Mouse (Mus musculus) forelimb bud, embryonic 11.5 days (tissue): Measurements from ENCODE around the gene Spef1.

ENCODE experiments used
- DNase-seq: peaks from one replicate; pipeline ENCODE4 v3.0.0-alpha.2; 2012; ENCODE audit warnings: low read depth, low spot score

Spef1 gene

DNA sequence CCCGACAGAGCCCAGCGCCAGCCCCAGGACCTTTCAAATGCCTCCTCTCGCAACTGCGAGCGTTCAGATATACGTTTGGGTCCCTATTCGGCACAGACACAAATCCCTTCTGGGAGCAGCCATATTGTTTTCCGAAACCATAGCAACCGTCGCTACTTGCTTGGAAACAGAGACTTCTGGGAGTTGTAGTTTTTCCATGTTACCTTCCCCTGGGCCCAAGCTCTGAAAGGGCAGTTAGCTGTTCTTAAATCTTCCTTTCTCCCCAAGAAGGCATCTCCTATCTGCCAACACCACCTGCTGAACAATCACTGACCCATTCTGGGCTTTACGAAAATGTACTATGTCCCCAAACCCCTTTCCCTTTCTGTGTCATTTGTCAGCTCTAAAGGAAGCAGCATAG lies 12.4 kb downstream of the Spef1 start:
- peak; percentile 79 for DNase-seq

- DNase-seq = no peak
Observed at GRCm38 (mm10) chr2:131172322-131172721, 14.8 kb downstream of the Spef1 start.

DNA sequence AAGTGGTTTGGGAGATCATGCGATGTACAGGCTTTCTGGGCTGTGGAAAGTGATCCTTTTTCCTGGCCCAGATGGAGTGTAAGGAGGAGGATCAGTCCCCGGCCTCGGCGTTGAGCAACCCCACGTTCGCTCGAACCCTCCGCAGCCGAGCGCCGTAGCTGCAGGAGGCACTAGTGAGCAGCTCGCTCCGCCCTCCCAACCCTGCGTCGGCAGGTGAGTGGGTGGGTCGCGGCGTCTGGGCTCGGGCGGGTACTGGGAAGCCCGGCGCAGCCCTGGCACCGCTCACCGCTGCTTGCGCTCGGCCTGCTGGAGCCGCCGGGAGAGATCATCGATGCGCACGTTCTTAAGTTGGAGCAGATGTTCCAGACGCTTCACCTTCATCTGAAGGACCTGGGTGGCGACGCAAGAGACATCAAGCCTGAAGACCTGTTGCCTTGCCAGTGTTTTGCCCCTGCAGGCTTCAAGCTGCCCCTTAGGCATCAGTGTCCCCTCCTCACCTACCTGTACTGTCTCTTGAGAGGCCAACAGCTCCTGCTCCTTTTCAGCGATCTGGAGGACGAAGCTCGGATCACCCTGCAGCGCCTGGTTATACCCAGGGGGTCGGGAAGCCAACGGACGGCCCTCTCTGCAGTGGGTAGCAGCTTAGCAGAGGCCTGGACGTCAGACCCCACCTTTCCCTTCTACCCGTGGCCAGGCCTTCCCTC lies 15.5 kb downstream of the Spef1 start:
- no peak for DNase-seq

GRCm38 (mm10) chr2:131170936-131171335 lies 16.1 kb downstream of the Spef1 start:
- DNase-seq = no peak

DNA sequence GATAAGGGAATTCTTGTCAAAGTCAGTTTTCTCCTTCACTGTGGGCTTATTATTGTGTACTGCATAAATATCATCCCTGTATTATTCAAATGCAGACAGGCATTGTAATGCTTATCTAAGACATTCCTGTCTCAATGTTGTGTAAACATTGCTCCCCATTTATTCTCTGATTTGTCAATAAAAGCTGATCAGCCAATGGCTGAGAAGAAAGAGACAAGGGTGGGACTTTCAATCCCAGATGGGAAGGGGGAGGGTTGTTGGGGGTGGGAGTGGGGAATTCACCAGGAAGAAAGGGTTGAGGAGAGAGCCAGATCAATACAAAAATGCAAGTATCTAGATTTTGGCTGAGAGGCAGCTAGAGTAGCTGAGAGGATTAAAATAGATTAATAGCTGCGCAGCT lies 18.2 kb downstream of the Spef1 start:
- DNase-seq = no peak

GRCm38 (mm10) chr2:131167984-131168383 lies 19.1 kb downstream of the Spef1 start:
- no peak for DNase-seq

GRCm38 (mm10) chr2:131166172-131166571 lies 20.9 kb downstream of the Spef1 start:
- DNase-seq = no peak

DNA sequence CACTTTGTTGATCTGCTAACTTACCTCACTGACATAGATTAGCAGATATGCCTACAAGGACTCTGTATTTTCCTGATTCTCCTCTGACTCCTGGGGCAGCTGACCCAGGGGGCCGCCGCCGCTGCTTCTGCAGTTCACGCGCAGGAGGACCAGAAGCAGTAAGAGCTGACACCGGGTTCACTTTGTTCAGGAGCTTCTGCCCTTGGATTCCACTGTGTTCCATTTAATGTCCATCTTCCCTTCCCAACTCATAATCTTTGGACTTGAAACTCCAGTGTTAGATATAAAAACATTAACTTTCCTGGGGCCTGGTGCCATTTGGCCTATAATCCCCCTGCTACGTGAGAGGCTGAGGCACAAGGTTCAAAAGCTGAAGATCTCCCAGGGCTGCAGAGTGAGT lies 23.2 kb downstream of the Spef1 start:
- DNase-seq = no peak

- no peak for DNase-seq
Observed at GRCm38 (mm10) chr2:131160671-131161111, 26.4 kb downstream of the Spef1 start.

- peak; percentile 98 for DNase-seq
Observed at GRCm38 (mm10) chr2:131159938-131160581, 27.0 kb downstream of the Spef1 start, which contains the start of gene 1700037H04Rik. Gene 1700037H04Rik, minus strand, starts transcription at chr2:131160081.

DNA sequence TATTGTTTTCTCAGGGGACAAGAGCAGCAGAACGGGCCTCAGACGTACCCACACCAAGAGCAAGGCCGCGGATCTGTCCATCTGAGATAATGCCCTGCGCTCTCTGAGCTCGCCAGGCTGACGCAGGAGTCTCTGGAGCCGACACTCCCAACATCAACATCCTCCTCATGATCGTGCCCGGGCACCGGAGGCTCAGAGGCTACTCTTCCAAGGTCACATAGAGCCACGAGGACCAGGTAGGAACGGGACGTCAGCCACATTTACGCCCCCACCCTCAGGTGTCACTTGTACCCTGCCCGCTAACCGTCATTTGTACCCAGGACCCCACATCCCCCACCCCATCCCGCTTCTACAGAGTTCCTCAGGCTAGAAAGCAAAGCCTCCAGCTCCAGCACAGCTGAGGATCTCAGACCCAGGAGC lies 27.6 kb downstream of the Spef1 start:
- no peak for DNase-seq

- DNase-seq = no peak
Observed at GRCm38 (mm10) chr2:131156987-131157386, 30.1 kb downstream of the Spef1 start.

- no peak for DNase-seq
Observed at GRCm38 (mm10) chr2:131154036-131154435, 33.0 kb downstream of the Spef1 start.

DNA sequence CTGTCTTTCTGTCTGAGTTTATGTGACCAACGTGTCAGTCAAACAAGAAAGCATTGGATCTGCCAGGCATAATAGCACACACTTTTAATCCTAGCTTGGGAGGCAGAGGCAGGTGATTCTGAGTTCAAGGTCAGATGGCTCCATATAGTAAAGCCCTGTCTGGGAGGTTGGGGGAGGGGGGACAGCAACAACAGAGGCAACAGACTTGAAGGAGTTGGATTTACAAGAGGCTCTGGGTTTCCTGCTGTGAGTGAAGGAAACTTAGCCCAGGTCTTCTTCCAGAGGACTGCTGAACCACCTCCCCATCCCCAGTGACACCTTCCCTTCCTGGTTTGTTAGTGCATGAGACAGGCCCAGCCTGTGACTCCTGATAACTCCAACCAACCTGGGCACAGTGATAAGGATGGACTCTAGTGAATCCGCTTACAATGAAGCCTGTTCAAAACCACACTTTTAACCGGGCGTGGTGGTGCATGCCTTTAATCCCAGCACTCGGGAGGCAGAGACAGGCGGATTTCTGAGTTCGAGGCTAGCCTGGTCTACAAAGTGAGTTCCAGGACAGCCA lies 34.8 kb downstream of the Spef1 start:
- no peak for DNase-seq

DNA sequence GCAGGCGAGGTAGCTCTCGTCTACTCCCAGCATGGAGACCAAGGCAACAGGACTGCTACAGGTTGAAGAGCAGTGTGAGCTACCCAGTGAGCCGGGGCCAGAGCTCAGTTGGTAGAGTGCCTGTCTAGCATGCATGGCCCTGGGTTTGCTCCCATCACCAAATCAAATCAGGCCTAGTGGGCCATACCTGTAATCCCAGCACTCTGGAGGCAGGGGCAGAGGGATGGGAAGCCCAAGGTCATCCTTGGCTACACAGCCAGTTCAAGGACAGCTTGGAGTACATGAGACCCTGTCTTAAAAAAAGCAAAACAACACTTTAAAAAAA lies 37.9 kb downstream of the Spef1 start:
- no peak for DNase-seq

DNA sequence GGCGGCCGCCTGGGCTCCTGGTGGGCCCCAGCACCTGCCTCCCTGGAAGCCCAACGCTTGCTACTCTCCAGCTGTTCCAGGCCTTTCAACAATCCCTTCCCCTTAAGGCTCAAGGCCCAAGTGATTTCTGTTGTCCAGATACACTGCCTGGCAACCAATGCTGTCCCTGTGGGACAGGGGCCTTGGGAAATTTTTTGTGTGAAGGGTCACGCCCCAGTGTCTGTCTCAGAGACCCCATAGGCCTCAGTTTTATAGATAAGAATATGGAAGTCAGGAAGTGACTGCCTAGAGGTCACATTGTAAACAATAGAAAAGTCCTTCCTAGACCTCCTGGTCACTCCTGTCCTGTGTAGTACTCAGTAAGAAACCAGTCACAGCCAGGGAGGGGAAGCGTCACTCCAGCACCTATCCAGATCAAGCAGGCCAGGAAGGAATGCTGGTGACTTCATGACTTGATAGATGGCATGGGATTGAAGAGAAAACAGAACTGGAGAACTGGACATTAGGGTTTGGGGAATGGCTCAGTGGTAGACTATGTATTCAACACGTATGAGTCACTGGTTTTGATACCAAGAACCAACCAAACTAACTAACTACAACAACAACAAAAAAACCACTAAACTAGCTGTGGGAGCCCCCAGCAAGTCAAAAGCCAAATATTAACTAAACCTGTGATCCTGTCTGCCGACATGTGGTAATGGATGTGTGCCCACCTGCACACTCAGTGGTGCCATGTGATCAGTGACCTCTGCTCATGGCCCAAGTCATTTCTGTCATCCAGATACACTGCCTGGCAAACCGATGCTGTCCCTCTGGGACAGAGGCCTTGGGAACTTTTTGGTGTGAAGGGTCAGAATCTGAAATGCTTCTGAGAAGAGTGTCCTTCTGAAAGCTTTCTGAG lies 38.5 kb downstream of the Spef1 start:
- no peak for DNase-seq

DNA sequence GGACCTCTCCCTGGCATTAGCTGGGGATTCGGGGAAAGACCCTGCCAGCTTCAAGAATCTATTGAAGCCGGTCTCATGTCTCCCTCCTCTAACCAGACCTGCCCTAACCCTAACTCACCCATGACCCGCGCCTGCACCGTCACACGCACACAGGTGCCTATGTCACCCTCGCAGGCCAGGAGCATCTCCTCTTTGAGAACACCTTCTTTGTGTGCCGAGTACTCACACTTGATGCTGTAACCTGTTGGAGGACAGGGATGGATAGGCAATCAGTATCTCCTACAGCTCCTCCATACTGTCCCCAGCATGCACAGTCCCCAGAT lies 40.1 kb downstream of the Spef1 start:
- DNase-seq = no peak

DNA sequence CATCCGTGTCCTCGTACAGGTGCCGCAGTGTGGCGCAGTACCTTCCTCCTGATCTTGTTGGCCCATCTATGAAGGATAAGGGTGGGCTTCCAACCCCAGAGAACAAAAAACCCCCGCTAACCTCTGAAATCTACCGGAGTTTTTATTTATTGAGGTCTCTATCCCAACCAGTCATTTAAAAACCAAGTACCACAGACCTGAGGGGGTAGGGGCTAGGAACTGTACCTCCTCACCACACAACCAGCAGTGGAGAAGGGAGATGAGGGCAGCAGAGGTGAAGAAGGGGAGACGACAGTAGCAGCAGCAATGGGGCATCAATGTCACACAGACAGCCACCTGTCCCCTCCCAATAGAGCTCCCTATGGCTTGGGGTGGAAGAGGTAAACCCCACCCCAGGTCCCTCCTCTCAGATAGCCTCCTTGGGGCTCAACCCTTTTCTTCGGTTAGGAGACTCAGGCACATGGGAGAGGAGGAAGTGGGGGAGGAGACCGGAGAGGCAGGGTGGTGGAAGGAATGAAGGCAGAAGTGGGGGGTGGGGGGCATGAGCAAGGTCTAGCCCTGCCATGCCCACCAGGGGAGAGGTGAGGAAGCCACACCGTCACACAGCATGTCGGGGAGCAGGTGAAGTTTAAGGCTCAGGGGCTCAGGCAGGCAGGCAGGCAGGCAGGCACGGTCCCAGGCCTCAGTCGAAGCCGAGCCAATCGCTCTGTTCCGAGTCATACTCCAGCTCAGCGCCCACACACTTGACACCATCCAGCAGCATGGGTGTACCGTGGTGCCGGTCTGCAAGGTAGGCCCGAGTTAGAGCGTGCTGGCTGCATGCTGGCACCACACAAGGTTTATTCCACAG lies 40.7 kb downstream of the Spef1 start:
- DNase-seq = no peak

GRCm38 (mm10) chr2:131145536-131145935 lies 41.5 kb downstream of the Spef1 start:
- DNase-seq = no peak

GRCm38 (mm10) chr2:131145121-131145520 lies 42.0 kb downstream of the Spef1 start:
- DNase-seq = no peak
